Mouse (Mus musculus): ENCODE results near the gene Atxn1. TPM values are rescaled to one million over a fixed set of nuclear protein-coding genes. Genes with fewer than 3 reads are reported as not detected.

The Atxn1 gene
- total and polyA plus RNA-seq, 3 experiments = 0.39 to 1.1 TPM; not detected in 1

GRCm38 (mm10) chr13:45530754-45531153 is 434.1 kb downstream of the Atxn1 start:
- Histone ChIP-seq H3K9ac (ENCODE audit: control insufficient read depth, low read depth, low read length, poor library complexity, severe bottlenecking) (no peak overlapping the region), H3K4me1 (ENCODE audit: control insufficient read depth in 1 of 2, insufficient read depth in 2 of 2, low read length in 2 of 2) (peaks cover 18 to 47% of the 10 kb centered on the region in 2 experiments)
- TF ChIP-seq CTCF (IDR thresholded peaks at IDR 0.05 in 2 of 3, conservative IDR thresholded peaks at IDR 0.05 in 1 of 3; ENCODE audit: control insufficient read depth in 1 of 3, insufficient read depth in 1 of 3, low read depth in 2 of 3, low read length in 3 of 3, poor library complexity in 1 of 3, severe bottlenecking in 1 of 3) (no peak), CHD1 (IDR thresholded peaks at IDR 0.05; ENCODE audit: low read depth, low read length) (no peak), BHLHE40 (IDR thresholded peaks at IDR 0.05; ENCODE audit: borderline replicate concordance, low read depth, low read length) (no peak), E2F4 (IDR thresholded peaks at IDR 0.05; ENCODE audit: borderline replicate concordance, low read depth, low read length) (no peak), ZC3H11A (IDR thresholded peaks at IDR 0.05; ENCODE audit: low read depth, low read length) (no peak), GATA1 (IDR thresholded peaks at IDR 0.05; ENCODE audit: low read depth, low read length) (no peak), JUND (IDR thresholded peaks at IDR 0.05; ENCODE audit: low read depth, low read length) (no peak), KAT2A (conservative IDR thresholded peaks at IDR 0.05; ENCODE audit: low read depth, low read length) (no peak), SMC3 (IDR thresholded peaks at IDR 0.05; ENCODE audit: low read depth, low read length) (no peak), USF2 (IDR thresholded peaks at IDR 0.05; ENCODE audit: borderline replicate concordance in 1 of 2, insufficient read depth in 1 of 2, low read depth in 1 of 2, low read length in 2 of 2) (no peak), TCF12 (IDR thresholded peaks at IDR 0.05; ENCODE audit: low read depth, low read length) (no peak), CHD2 (IDR thresholded peaks at IDR 0.05; ENCODE audit: low read length) (no peak), MEF2A (IDR thresholded peaks at IDR 0.05; ENCODE audit: extremely low read depth, insufficient replicate concordance, low read depth, low read length, poor library complexity, severe bottlenecking) (no peak), POLR2AphosphoS2 (IDR thresholded peaks at IDR 0.05; ENCODE audit: low read length) (no peak), MXI1 (IDR thresholded peaks at IDR 0.05; ENCODE audit: low read depth, low read length) (no peak)

GRCm38 (mm10) chr13:45528787-45529186 is 436.0 kb downstream of the Atxn1 start:
- Histone ChIP-seq H3K36me3 (ENCODE audit: control insufficient read depth in 1 of 2, insufficient read depth in 2 of 2, low read length in 2 of 2) (peaks cover 0 to 44% of the 10 kb centered on the region in 2 experiments; a peak in 2 of 4 replicates), H3K4me1 (ENCODE audit: control insufficient read depth in 1 of 2, insufficient read depth in 2 of 2, low read length in 2 of 2) (peaks cover 19 to 51% of the 10 kb centered on the region in 2 experiments), H3K27ac (ENCODE audit: control insufficient read depth, low read depth, low read length) (no peak overlapping the region)

More at GRCm38 (mm10) chr13:45530754-45531153, 434.1 kb downstream of the Atxn1 start:
- no peak overlapping the region for H3K27ac ChIP-seq (ENCODE audit: control insufficient read depth, low read depth, low read length)
- no peaks in the 10 kb centered on the region for H3K9me3 ChIP-seq (replicated peaks; ENCODE audit: insufficient read depth, low read length)
- H3K27me3 ChIP-seq (ENCODE audit: control insufficient read depth in 1 of 2, insufficient read depth in 2 of 2, low read length in 2 of 2) = no peaks in the 10 kb centered on the region
- no peak for DNase-seq (ENCODE audit: low read depth, low spot score)
- peaks cover 0 to 37% of the 10 kb centered on the region in 2 experiments; a peak in 2 of 4 replicates for H3K36me3 ChIP-seq (ENCODE audit: control insufficient read depth in 1 of 2, insufficient read depth in 2 of 2, low read length in 2 of 2)
- H3K4me3 ChIP-seq (ENCODE audit: control insufficient read depth in 1 of 2, insufficient read depth in 1 of 2, low read depth in 2 of 2, low read length in 2 of 2) = no peak overlapping the region
- no peaks in the 10 kb centered on the region for H3K79me2 ChIP-seq (ENCODE audit: control insufficient read depth, insufficient read depth, low read length, poor library complexity)

More at GRCm38 (mm10) chr13:45528787-45529186, 436.0 kb downstream of the Atxn1 start:
- H3K9me3 ChIP-seq (replicated peaks; ENCODE audit: insufficient read depth, low read length) = no peaks in the 10 kb centered on the region
- H3K4me3 ChIP-seq (ENCODE audit: control insufficient read depth in 1 of 2, insufficient read depth in 1 of 2, low read depth in 2 of 2, low read length in 2 of 2) = no peak overlapping the region
- no peak for DNase-seq (ENCODE audit: low read depth, low spot score)
- TF ChIP-seq UBTF (IDR thresholded peaks at IDR 0.05; ENCODE audit: borderline replicate concordance, insufficient read depth, low read depth, low read length) (no peak), RAD21 (IDR thresholded peaks at IDR 0.05; ENCODE audit: low read depth, low read length) (no peak), CTCF (IDR thresholded peaks at IDR 0.05 in 2 of 3, conservative IDR thresholded peaks at IDR 0.05 in 1 of 3; ENCODE audit: control insufficient read depth in 1 of 3, insufficient read depth in 1 of 3, low read depth in 2 of 3, low read length in 3 of 3, poor library complexity in 1 of 3, severe bottlenecking in 1 of 3) (no peak)
- H3K9ac ChIP-seq (ENCODE audit: control insufficient read depth, low read depth, low read length, poor library complexity, severe bottlenecking) = no peak overlapping the region
- H3K27me3 ChIP-seq (ENCODE audit: control insufficient read depth in 1 of 2, insufficient read depth in 2 of 2, low read length in 2 of 2) = no peaks in the 10 kb centered on the region
- no peaks in the 10 kb centered on the region for H3K79me2 ChIP-seq (ENCODE audit: control insufficient read depth, insufficient read depth, low read length, poor library complexity)
